Mouse (Mus musculus) lung, postnatal 10 days (tissue): ENCODE measurements around the gene Kif2c.

Experiments used
- DNase-seq: peaks from one replicate; pipeline ENCODE4 v3.0.0; 2021

Kif2c gene

GRCm38 (mm10) chr4:117113237-117113636, 69.2 kb downstream of the Kif2c start:
- no peak for DNase-seq

- no peak for DNase-seq
Measured at GRCm38 (mm10) chr4:117110985-117111384, 71.5 kb downstream of the Kif2c start.

GRCm38 (mm10) chr4:117110249-117110648, 72.2 kb downstream of the Kif2c start:
- DNase-seq = no peak
